Mouse (Mus musculus) v-Abl transformed pro-B cells (cell line): Measurements from ENCODE around the gene Gm11938.

Source experiments
- in situ Hi-C, 2 experiments: fragments of 400-800 bp; cut with MboI; formaldehyde crosslinking; loops; one replicate each; pipeline ENCODE4 v1.15.1; 2025; ENCODE audit not compliant: unreplicated experiment in 2 of 2

The Gm11938 gene

DNA sequence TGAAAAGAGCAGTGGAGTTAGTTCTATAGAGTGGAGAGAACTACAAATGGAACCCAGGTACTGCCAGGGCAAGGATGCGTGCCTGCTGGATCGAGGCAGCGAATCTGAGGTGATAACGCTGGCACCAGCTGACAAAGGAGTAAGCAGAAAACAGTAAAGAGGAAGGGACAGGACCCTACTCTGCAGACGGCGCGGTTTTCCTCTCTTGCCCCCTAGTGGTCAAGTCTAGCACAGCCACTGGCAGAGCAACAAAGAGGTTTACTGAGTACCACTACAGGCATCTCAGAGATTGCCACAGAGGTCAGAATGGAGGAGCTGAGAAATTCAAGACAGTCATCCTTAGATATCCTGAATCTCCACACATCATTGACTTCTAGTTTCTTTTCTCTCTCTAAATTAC lies 29.0 kb downstream of the Gm11938 start:
- in situ Hi-C loops: no loop called here

DNA sequence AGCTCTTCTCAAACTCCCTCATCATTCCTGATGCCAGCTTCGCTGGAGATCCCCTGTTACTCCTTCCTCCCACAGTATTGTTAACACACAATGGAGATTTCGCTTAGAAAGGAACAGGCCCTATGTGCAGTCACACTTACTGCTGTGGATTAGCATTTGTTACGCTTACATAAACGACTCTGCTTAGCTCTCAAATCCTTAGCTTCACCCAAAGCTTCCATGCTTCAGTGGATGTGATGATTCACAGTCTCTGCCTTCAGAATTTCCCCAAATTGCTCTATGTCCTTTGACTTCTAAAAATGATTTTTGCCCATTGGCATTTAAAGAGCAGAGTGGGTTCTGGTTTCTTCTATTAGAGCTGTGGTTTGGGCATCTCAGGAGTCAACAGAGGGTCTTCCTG lies 29.9 kb downstream of the Gm11938 start:
- in situ Hi-C loops: no loop called here

DNA sequence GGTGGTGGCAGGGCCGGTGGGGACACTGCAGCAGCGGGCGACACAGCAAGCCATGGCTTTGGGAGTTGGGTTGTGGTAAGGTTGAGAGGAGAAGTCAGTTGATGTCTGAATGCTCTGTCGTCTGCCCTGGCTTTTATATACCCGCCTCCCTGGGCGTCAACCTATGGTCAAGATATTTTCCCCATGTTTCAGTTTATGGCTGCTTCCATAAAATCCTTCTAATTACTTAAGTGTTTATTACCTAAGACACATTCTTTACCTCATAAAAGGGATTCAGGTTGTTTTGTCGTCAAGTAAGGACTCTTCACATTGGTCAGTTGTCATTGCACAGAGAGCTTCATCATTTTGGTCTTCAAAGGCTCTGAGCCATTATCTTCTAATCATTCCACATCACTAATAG lies 36.6 kb downstream of the Gm11938 start, which contains the start of gene Krtap3-1:
Gene Krtap3-1 (minus strand): TSS at position 101 of the 400 bp plus-strand sequence.
- in situ Hi-C loops: no loop called here

DNA sequence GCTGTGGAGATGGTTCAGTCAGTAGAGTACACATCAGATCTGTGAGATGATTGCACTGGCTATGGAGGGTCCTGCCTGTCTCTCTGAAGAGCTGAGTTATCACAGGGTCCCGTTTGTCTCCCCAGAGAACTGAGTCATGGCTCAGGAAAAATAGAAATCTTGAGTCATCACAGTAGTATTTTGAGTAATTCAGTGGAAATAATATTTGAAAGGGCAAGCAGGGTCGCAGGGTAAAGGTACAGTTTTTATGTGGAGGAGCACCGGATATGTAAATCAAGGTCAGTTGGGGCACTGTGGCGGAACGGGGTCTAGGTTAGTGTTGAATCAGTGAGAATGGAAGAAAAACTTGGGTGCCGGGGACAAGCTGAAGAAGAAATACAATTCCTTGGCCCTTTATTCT lies 40.5 kb downstream of the Gm11938 start:
- in situ Hi-C loops: no loop called here

DNA sequence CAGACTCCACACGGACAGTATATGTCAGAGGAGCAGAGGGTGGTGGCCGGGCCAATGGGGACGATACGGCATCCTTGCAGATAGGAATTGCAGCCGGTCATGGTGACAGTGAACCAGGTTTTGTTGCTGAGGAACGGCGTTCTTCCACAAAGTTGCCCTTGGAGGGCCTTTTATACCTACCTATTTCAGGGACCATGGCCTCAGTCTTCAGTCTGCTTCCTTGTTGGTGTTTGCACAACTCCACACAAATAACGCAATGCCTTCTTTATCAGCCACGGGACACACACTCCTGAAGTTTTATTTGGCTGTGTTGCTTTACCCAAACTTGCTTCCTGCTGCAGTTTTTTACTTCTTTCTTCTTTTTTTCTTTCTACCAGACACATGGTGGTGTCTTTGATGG lies 43.7 kb downstream of the Gm11938 start, which contains the start of gene Gm11939:
Gene Gm11939 (minus strand): TSS at position 101 of the 400 bp plus-strand sequence.
- in situ Hi-C loops: no loop called here

DNA sequence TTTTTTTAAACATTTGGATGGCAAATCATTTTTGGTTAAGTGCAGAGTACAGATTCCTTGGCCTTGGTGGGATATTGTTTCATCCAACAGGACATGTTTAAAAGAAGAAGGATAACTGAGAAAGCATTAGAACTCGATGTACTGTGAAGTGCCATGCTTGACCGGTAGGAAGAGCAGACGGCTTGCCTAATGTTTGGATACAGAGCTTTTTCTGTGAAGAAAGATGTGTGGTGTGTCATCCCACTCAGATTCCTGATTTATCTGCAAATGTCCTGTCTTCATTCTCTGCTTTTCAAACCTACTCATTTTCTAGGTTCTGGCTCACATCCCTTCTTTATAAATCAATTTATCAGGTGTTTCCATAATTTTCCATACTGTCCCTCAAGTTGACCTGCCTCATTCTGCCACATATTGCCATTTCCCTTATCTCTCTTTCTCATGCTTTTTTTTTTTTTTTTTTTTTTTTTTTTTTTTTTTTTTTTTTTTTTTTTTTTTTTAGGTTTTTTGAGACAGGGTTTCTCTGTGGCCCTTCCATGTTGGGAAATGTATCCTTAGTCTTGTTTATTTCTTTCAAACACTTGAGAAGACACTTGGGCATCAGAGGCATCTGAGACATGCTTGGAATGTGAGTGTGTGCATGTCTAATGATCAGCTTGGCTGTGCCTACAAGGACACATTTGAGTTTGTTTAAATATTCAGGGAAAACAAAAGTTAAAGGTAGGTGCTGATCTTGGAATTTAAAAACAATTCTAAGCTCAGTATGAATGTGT lies 44.9 kb downstream of the Gm11938 start:
- in situ Hi-C loops: no loop called here

DNA sequence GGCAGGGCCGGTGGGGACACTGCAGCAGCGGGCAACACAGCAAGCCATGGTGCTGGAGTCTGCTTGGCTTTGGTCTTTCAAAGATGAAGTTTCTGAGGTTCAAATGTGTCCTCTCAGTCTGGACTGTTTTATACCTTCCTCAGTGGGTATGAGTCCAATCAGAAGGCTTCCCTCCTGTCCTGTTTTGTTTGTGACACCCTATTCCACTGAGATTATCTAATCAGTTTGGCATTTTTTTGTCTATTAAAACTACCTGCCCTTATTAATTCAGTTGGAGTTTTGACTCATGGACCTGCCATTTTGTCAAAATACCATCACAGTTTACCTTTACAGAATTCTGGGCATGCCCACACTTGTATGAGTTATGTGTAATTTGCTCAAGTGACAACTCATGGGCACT lies 46.4 kb downstream of the Gm11938 start, which contains the start of gene Krtap3-2:
Gene Krtap3-2 (minus strand): TSS at position 101 of the 400 bp plus-strand sequence.
- in situ Hi-C loops: no loop called here

DNA sequence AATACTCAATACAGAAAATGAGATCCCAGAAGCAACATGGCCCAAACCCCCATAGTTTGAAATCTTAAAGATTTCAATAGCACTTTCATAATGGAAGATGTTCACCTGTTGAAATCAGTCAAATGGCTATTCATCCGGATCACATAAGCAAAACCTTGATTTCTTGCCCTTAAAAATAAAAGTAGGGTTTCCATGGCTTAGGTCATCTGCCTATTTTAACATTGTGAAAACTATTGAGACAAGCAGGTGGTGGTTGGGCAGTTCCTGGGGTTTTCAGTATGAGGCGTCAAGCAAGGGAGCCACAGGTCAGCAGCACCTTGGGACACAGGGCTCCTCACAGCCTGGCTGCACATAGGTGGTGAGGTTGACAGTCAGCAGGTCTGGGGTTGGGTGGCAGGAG lies 46.9 kb downstream of the Gm11938 start:
- in situ Hi-C loops: no loop called here
